Mouse (Mus musculus): ENCODE measurements around the gene Gpatch3. TPM values are rescaled to one million over a fixed set of nuclear protein-coding genes. Genes with fewer than 3 reads are reported as not detected.

Gpatch3 gene
- polyA plus RNA-seq, 1 experiment: 5.7 TPM

DNA sequence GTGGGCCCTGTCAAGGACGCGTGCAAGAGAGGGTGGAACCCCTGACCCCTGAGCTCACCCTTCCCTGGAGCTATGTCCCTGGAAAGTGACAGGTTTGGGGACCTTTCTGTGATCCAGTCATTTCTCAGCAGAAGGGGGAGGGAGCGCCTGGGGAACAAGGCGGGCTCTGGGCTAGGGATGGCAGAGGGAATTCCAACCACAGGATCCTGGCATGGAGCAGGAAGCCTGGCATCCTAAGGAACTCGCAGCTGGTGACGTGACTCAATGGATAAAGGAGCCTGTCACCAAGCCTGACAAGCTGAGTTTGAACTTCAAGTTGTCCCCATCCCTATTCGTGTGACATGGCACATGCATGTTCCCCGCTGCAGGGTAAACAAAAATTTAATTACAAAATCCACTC, 38.5 kb downstream of the Gpatch3 start:
- TF ChIP-seq CTCF (IDR thresholded peaks at IDR 0.05; ENCODE audit: borderline replicate concordance, insufficient read depth, low read length): no peak
- TF ChIP-seq POLR2A (IDR thresholded peaks at IDR 0.05; ENCODE audit: low read depth, low read length): no peak
- H3K27ac ChIP-seq (ENCODE audit: insufficient read depth, low read length): no peak overlapping the region
- no peaks in the 10 kb centered on the region for H3K4me1 ChIP-seq (ENCODE audit: control insufficient read depth, insufficient read depth, low read length)
- no peak overlapping the region for H3K4me3 ChIP-seq (ENCODE audit: insufficient read depth, low read length)

- TF ChIP-seq CTCF (IDR thresholded peaks at IDR 0.05; ENCODE audit: borderline replicate concordance, insufficient read depth, low read length) (no peak), POLR2A (IDR thresholded peaks at IDR 0.05; ENCODE audit: low read depth, low read length) (no peak)
Measured at GRCm38 (mm10) chr4:133613867-133614266, 39.3 kb downstream of the Gpatch3 start.

GRCm38 (mm10) chr4:133614274-133614761, 39.8 kb downstream of the Gpatch3 start:
- TF ChIP-seq POLR2A (IDR thresholded peaks at IDR 0.05; ENCODE audit: low read depth, low read length): no peak
- H3K4me1 ChIP-seq (ENCODE audit: control insufficient read depth, insufficient read depth, low read length): no peaks in the 10 kb centered on the region
- H3K4me3 ChIP-seq (ENCODE audit: insufficient read depth, low read length): no peak overlapping the region
- no peak overlapping the region for H3K27ac ChIP-seq (ENCODE audit: insufficient read depth, low read length)

More at GRCm38 (mm10) chr4:133613867-133614266, 39.3 kb downstream of the Gpatch3 start:
- Histone ChIP-seq H3K4me3 (ENCODE audit: insufficient read depth, low read length) (no peak overlapping the region), H3K27ac (ENCODE audit: insufficient read depth, low read length) (no peak overlapping the region), H3K4me1 (ENCODE audit: control insufficient read depth, insufficient read depth, low read length) (no peaks in the 10 kb centered on the region)

DNA sequence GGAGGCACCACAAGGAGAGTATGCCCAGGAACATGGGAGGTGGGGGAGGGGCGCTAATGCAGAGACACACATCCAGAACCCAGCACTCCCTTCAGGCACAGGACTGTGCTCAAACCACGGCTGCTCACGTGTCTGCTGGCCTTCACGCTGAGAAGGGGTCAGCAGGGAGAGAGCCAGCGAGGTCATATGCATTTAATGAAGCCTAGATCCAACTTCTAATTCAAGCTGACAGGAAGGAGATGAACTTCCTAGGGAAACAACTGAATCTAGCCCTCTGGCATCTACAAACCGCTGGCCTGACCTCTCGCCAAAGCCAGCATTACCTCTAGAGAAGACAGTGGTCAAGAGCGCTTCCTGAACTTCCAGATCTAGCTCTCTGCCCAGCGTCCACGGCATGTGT, 40.9 kb downstream of the Gpatch3 start:
- Histone ChIP-seq H3K4me1 (ENCODE audit: control insufficient read depth, insufficient read depth, low read length) (no peaks in the 10 kb centered on the region), H3K4me3 (ENCODE audit: insufficient read depth, low read length) (no peak overlapping the region), H3K27ac (ENCODE audit: insufficient read depth, low read length) (no peak overlapping the region)
- no peak for TF ChIP-seq POLR2A (IDR thresholded peaks at IDR 0.05; ENCODE audit: low read depth, low read length)
- TF ChIP-seq CTCF (IDR thresholded peaks at IDR 0.05; ENCODE audit: borderline replicate concordance, insufficient read depth, low read length): no peak

GRCm38 (mm10) chr4:133617936-133618335, 43.4 kb downstream of the Gpatch3 start:
- Histone ChIP-seq H3K27ac (ENCODE audit: insufficient read depth, low read length) (no peak overlapping the region), H3K4me1 (ENCODE audit: control insufficient read depth, insufficient read depth, low read length) (no peaks in the 10 kb centered on the region), H3K4me3 (ENCODE audit: insufficient read depth, low read length) (no peak overlapping the region)
- TF ChIP-seq POLR2A (IDR thresholded peaks at IDR 0.05; ENCODE audit: low read depth, low read length): no peak
- TF ChIP-seq CTCF (IDR thresholded peaks at IDR 0.05; ENCODE audit: borderline replicate concordance, insufficient read depth, low read length): no peak

DNA sequence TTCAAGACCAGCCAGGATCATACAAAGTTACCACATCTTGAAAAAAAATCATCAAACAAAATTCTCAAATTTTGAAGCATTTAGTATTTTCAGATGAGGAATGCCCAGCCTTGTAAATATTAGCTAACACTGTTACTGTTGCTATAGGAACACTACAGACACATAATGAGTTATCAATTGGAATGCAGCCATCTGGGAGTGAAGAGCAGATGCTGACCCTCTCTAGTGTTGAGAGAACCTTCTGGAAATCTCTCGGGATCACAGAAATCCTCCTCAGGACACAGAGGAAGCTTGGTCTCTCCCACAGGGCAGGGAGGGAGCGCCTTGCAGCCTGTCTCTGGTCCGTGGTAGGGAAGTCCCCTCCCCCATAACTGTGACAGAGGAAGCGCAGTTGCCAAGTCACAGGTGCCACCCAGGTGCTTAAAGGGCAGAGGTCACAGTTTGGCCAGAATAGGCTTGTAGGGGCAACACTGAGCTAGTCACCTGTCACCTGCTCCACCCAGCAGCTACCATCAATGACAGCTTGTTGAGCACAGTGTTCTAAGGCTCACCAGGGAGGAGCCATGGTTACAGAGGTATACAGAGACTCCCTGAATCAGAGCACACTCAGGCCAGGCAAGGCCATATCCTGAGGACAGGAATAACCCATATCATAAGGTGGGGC, 45.1 kb downstream of the Gpatch3 start:
- no peak for TF ChIP-seq CTCF (IDR thresholded peaks at IDR 0.05; ENCODE audit: borderline replicate concordance, insufficient read depth, low read length)
- TF ChIP-seq POLR2A (IDR thresholded peaks at IDR 0.05; ENCODE audit: low read depth, low read length): no peak
- Histone ChIP-seq H3K4me1 (ENCODE audit: control insufficient read depth, insufficient read depth, low read length) (no peaks in the 10 kb centered on the region), H3K4me3 (ENCODE audit: insufficient read depth, low read length) (no peak overlapping the region), H3K27ac (ENCODE audit: insufficient read depth, low read length) (no peak overlapping the region)

GRCm38 (mm10) chr4:133620668-133621067, 46.1 kb downstream of the Gpatch3 start:
- no peak overlapping the region for H3K27ac ChIP-seq (ENCODE audit: insufficient read depth, low read length)
- no peak for TF ChIP-seq CTCF (IDR thresholded peaks at IDR 0.05; ENCODE audit: borderline replicate concordance, insufficient read depth, low read length)
- H3K4me1 ChIP-seq (ENCODE audit: control insufficient read depth, insufficient read depth, low read length): peaks cover 2% of the 10 kb centered on the region; the same call in 1 of the 2 replicates
- no peak overlapping the region for H3K4me3 ChIP-seq (ENCODE audit: insufficient read depth, low read length)

- H3K4me3 ChIP-seq (ENCODE audit: insufficient read depth, low read length): no peak overlapping the region
- no peak overlapping the region for H3K27ac ChIP-seq (ENCODE audit: insufficient read depth, low read length)
- TF ChIP-seq CTCF (IDR thresholded peaks at IDR 0.05; ENCODE audit: borderline replicate concordance, insufficient read depth, low read length) (no peak), POLR2A (IDR thresholded peaks at IDR 0.05; ENCODE audit: low read depth, low read length) (no peak)
Measured at GRCm38 (mm10) chr4:133622161-133622695, 47.7 kb downstream of the Gpatch3 start.

GRCm38 (mm10) chr4:133624830-133625229, 50.3 kb downstream of the Gpatch3 start:
- H3K27ac ChIP-seq (ENCODE audit: insufficient read depth, low read length): no peak overlapping the region

More at GRCm38 (mm10) chr4:133622161-133622695, 47.7 kb downstream of the Gpatch3 start:
- peaks cover 16% of the 10 kb centered on the region for H3K4me1 ChIP-seq (ENCODE audit: control insufficient read depth, insufficient read depth, low read length)

DNA sequence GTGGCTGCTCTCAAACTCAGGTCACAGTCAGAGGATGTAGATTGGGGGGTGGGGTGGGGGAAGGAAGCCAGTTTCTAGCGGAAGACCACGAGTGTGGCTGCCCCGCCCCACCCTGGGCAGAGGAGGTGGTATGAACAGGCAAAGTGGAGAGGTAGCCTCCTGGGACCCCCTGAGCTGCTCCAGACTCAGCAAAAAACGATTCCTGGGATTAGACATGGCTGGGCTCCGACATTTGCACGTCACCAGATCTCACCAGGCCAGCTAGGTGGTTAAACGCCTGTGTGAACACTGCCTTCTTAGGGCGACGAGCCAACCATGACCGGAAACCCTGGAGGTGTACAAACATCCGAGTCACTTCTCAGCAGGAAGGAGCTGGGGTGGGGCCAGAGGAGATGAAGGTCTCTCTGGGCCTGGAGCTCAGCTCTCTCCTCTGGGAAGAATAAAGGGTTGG, 51.1 kb downstream of the Gpatch3 start:
- Histone ChIP-seq H3K27ac (ENCODE audit: insufficient read depth, low read length) (peak overlapping the region; percentile 37), H3K4me1 (ENCODE audit: control insufficient read depth, insufficient read depth, low read length) (peaks cover 18% of the 10 kb centered on the region), H3K4me3 (ENCODE audit: insufficient read depth, low read length) (no peak overlapping the region)
- TF ChIP-seq POLR2A (IDR thresholded peaks at IDR 0.05; ENCODE audit: low read depth, low read length) (no peak), CTCF (IDR thresholded peaks at IDR 0.05; ENCODE audit: borderline replicate concordance, insufficient read depth, low read length) (no peak)

More at GRCm38 (mm10) chr4:133624830-133625229, 50.3 kb downstream of the Gpatch3 start:
- Histone ChIP-seq H3K4me3 (ENCODE audit: insufficient read depth, low read length) (no peak overlapping the region), H3K4me1 (ENCODE audit: control insufficient read depth, insufficient read depth, low read length) (peaks cover 18% of the 10 kb centered on the region)
- TF ChIP-seq POLR2A (IDR thresholded peaks at IDR 0.05; ENCODE audit: low read depth, low read length) (no peak), CTCF (IDR thresholded peaks at IDR 0.05; ENCODE audit: borderline replicate concordance, insufficient read depth, low read length) (no peak)

All from embryonic fibroblast, embryonic 13.5 days (primary cell).